Mouse (Mus musculus) thymus, adult 18-20 months (tissue): ENCODE data around the gene Cdh26.
A peak's percentile ranks its signal among the peaks of the same experiment; 100 is the strongest.

Experiments
- DNase-seq, 2 experiments: peaks; one replicate each; pipeline ENCODE4 v3.0.0; 2022; ENCODE audit warnings: mixed read lengths in 2 of 2

Gene Cdh26

GRCm38 (mm10) chr2:178449386-178449785 lies 19.1 kb downstream of the Cdh26 start:
- no peak for DNase-seq

GRCm38 (mm10) chr2:178450236-178450635 lies 19.9 kb downstream of the Cdh26 start:
- DNase-seq, result no peak

DNA sequence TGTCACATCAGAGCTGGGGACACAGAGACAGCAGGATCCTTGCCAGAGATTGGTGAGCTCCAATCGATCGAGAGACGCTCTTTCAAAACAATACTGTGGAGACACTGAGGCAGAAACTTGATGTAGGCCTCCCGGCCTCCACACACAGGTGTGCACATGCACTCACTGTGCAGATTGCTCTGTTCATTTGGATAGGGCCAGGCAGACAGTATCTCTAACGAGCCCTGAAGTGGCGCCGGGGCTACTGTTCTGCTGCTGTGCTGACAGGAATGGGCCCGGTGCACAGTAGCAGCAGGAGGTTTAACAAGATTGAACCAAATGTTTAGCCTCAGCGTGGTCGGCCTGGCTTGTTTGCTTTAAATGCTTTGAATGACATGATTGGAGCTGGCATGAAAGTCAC lies 20.6 kb downstream of the Cdh26 start:
- no peak for DNase-seq

DNA sequence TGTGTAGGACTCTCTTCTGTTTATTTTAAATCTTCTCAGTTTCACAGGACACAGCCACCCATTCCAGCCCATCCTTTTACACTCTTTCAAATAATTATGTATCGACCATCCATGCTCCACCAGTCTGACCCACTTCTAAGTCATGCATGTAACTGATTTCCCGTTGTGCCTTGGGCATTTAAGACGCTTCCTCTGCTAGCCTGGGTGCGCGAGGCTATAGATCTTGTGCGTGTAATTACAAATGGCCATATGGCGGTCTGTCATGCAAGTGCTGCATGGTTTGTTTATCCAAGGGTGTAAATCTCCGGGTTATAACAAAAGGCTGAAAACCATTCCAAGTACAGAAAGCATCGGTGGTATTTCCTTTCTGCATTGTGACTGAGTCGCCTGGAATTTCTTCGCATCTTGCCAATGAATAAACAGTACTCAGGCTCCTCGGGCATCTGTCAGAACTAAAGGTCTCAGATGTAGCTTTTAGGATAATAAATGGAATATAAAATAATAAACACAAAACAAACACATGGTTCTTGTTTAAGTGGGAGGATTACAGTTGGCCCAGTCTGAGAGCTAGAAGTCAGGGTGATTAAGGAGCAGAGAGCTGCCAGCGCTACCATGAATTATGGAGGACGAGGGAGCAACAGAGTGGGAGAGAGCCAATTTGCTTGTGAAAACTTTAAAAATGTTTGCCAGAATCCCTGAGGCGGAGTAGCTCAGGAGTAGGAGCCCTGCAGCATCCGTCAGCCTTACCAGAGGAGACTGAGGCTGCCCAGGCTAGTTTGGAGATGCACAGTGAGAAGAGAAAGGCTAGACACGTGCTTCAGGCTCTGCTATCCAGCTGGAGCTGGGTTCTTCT lies 24.6 kb downstream of the Cdh26 start:
- no peak for DNase-seq

GRCm38 (mm10) chr2:178457414-178457813 lies 27.1 kb downstream of the Cdh26 start:
- no peak for DNase-seq

DNA sequence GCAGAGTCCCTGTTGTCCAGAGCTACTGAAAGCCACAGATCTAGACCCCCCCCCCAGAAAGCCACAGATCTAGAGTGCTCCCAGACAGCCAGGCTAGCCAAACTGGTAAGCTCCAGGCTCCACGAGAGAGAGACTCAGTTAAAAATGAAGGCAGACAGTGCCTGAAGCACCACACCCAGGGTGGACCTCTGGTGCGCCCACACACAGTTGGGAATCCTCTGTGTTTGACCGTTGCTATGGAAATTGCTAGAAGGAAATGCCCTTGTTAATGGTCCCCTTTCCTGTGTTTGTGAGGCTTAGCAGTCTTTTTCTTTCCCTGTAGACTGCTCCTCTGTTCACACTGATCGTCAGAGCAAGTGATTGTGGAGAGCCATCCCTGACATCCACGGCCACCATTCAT lies 30.0 kb downstream of the Cdh26 start:
- DNase-seq, result no peak

GRCm38 (mm10) chr2:178471546-178472480 lies 41.5 kb downstream of the Cdh26 start:
- no peak for DNase-seq

GRCm38 (mm10) chr2:178473916-178474315 lies 43.6 kb downstream of the Cdh26 start:
- DNase-seq, result no peak

GRCm38 (mm10) chr2:178477228-178477627 lies 46.9 kb downstream of the Cdh26 start:
- no peak for DNase-seq

- no peak for DNase-seq
These were observed 48.7 kb downstream of the Cdh26 start for GRCm38 (mm10) chr2:178479011-178479410.

DNA sequence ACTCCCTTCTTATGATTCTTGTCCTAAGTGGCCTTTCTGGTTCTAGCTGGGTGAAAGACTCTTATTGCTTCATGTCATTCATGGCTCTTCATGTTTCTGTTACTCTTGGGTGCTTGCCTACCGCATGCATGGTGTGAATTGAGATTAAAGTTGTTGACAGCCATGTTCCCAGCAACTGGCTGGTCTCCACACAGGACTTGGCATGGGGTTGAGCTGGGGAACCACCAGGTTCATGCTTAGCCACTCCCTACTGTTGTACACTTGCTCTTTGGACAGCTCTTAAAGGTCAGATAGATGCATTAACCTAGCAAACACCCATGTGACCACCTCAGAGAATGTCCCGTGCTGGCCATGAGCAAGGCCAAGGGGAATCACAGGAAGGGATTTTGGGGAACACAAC lies 50.6 kb downstream of the Cdh26 start:
- DNase-seq, result no peak

- no peak for DNase-seq
These were observed 53.1 kb downstream of the Cdh26 start for GRCm38 (mm10) chr2:178483462-178483861.

DNA sequence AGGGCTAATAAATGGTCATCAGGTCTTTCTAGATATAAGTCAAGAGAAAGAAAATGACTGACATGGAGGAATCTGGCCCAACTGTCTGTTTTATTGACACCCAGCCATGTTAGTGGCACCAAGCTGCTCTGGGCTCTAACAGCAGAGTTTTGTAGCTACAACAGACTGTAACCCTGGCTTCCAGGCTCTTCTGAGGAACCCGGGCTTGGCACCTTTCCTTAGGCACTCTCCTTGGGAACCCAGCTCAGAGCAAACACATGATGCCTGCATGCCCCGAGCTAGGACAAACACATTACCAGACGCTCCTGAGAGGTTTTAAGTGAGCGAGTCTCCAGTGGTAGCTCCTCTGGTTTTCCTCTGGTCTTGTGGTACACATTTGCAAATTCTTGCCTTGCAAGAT lies 57.9 kb downstream of the Cdh26 start:
- DNase-seq, result no peak

- DNase-seq, result no peak
These were observed 60.1 kb downstream of the Cdh26 start for GRCm38 (mm10) chr2:178490245-178490920.

- no peak for DNase-seq
These were observed 63.7 kb downstream of the Cdh26 start for GRCm38 (mm10) chr2:178494066-178494465.

DNA sequence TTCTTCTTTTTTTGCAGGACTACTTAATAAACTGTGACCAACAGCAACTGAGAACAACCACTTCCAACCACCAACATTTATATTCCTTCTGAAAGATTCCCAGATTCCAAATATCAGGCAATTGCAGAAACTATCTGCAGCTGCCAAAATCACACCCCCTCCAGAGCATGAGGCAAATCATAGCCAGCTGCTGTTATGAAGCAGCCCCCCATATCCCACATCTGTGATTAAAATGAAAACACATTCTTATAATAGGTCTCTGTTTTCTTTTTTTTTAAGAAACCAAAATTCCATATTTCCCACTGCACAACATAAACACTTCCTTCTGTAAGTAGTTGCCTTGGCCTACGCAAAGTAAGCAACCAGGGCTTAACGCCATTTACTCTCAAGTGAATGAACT lies 65.5 kb downstream of the Cdh26 start:
- DNase-seq, result no peak

GRCm38 (mm10) chr2:178497900-178498299 lies 67.6 kb downstream of the Cdh26 start:
- no peak for DNase-seq

DNA sequence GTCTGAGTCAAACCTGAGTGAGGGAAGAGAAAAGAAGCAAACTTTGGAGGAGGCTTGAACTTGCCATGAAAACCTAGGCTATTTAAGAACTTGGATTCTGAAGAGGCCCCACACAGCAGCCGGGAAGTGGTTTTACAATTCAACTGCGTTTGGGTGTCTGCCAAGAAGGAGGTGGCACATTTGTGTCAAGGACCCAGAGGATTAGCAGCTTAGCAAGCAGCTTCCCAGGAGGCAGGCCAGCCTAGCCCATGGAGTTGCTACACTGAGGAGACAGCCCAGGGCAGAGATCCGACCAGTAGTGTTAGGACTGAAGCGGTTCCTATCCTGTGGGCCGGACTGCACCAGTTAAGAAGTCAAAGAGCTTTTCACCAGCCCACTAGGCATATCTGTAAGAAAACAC lies 68.1 kb downstream of the Cdh26 start:
- DNase-seq, result no peak

GRCm38 (mm10) chr2:178502469-178502868 lies 72.1 kb downstream of the Cdh26 start:
- no peak for DNase-seq

- peak; percentile 29 to 53 for DNase-seq
These were observed 75.7 kb downstream of the Cdh26 start for GRCm38 (mm10) chr2:178506056-178506455.

- DNase-seq, result peak in 1 of 2 experiments; percentile 28
These were observed 77.2 kb downstream of the Cdh26 start for GRCm38 (mm10) chr2:178507379-178508014.

DNA sequence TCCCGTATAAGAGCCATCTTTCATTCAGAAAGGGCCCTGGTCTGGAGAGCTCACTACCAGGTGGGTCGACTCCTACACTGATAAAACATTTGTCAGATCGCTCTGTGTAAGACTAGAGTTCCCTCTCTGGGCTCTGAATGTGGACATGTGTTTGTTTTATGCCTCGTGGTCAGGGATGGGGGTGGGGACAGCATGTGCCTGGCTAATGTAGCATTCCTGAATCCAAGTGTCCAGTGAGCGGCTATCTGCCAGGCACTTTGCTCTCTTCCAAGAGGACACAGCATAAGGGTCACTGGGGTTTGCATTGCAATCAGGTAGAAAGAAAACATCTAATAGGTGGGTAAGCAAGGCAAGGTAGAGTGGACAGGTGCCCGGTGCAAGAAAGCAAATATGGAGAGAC lies 77.9 kb downstream of the Cdh26 start:
- no peak for DNase-seq

GRCm38 (mm10) chr2:178513043-178513442 lies 82.7 kb downstream of the Cdh26 start:
- no peak for DNase-seq
